Mouse (Mus musculus) cerebral cortex, adult 2 months (tissue): ENCODE results near the gene Neurod1.

Experiments
- WGBS: fragments of 180-500 bp; shearing (Covaris S2); methylation state at CpG from one replicate; pipeline ENCODE4 v1.1.7; 2018; 5-methylcytosine and 5-hydroxymethylcytosine counted together

Neurod1 gene

GRCm38 (mm10) chr2:79443401-79443800, 13.2 kb downstream of the Neurod1 start:
- 86% methylated on average over 2 of the region's 2 CpGs for WGBS

- WGBS: 63% methylated on average over 6 of the region's 6 CpGs
These were observed 13.6 kb downstream of the Neurod1 start for GRCm38 (mm10) chr2:79442906-79443305.

GRCm38 (mm10) chr2:79442227-79442626, 14.3 kb downstream of the Neurod1 start:
- 93% methylated on average over 2 of the region's 2 CpGs for whole genome bisulfite sequencing

GRCm38 (mm10) chr2:79429650-79430049, 26.9 kb downstream of the Neurod1 start:
- 26% methylated on average over 6 of the region's 6 CpGs for WGBS

DNA sequence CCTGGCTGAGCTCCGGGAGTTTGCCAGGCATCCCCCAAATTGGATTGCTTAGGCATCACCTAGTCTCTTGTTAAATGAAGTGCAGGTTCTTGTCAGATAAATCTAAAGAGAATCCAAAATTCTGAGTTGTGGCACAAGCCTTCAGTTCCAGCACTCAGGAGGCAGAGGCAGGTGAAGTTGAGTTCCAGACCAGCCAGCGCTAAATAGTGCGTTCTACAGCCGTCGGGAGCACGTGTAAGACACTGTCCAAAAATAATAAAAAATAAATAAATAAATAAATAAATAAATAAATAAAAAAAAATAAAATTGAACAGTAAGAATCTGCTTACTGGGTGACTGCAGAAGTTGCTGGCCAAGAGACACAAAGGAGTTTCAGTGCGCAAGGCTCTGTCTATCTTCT, 27.4 kb downstream of the Neurod1 start:
- 31% methylated on average over 7 of the region's 7 CpGs for WGBS

DNA sequence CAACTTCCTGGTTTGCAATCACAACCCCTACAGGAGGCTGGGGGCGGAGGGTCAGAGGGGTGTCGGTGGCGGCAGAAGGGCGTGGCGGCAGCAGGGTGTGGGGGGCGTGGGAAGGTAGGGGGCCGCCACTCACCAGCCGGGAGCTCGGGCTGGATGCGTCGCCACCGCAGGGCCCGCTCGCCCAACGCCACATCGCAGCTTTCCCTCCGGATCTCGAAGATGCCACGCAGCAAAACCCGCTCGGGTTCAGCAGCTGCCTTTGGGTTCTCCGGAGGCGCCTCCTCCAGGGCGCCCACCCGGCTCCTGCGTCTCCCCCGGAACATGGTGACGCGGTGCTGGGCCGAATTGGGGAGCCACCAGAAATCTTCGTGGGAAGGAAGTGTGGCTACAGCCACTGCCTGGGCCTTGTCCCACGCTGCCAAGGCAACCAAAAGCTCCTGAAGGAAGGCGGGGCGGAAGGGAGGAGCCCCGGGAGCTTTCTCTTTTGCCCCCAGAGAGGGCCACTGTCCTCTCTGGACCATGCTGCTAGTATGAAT, 27.9 kb downstream of the Neurod1 start:
- under 1% methylated on average over 34 of the region's 35 CpGs for WGBS

DNA sequence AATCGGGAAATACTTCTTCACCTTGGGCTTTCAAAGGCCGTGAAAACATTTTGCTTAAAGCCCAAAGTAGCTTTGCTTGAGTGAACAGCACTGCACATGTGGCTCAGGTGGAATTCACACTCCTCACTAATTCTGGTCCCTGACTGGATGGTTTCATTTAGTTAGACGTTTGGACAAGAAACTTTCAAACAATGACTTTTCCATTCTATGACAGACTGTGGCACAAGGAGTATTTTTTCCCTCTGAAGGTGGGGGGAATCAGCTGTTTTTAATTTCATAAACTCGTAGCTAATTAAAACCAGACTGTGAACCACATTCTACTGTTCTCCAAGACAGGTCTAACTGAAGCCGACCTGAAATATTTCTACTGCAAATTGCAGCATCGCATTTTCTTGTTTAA, 28.5 kb downstream of the Neurod1 start:
- 50% methylated on average over 6 of the region's 6 CpGs for WGBS

DNA sequence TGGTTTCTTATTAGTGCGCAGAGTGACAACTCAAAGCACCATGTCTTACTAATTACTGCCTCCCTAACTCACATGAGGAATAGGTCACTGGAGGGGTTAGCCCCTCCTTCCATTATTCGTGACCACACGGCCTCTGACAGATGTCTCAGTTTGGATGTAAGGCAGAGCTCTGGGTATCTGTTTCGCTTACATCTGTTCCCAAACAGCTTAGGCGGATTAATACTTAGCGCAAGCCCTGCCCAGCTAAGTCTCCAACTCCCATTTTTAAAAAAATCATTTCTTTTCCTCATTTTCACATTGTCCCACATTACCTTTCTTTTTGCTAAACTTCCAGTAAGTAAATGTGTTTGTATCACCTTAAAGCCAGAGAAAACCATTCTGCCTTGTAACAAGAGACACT, 34.9 kb downstream of the Neurod1 start:
- 76% methylated on average over 6 of the region's 6 CpGs for WGBS

GRCm38 (mm10) chr2:79414505-79414904, 42.0 kb downstream of the Neurod1 start:
- 82% methylated on average over 7 of the region's 7 CpGs for WGBS

DNA sequence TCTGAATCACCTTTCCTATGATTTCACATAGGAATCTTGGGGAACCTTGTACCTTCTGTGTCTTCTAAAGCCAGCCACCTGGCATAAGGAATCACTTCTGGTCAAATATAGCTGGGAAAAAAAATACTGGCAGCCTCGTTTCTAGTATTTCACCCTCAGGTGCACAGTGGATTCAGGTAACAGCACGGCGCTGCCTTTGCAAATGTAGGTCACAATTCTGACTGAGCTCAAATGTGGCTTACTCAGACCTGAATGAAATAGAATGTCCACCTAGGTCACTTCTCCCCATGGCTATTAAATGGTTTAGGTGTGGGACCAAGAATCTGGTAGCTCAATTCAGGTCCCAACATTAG, 45.7 kb downstream of the Neurod1 start:
- WGBS: 86% methylated on average over 3 of the region's 3 CpGs

DNA sequence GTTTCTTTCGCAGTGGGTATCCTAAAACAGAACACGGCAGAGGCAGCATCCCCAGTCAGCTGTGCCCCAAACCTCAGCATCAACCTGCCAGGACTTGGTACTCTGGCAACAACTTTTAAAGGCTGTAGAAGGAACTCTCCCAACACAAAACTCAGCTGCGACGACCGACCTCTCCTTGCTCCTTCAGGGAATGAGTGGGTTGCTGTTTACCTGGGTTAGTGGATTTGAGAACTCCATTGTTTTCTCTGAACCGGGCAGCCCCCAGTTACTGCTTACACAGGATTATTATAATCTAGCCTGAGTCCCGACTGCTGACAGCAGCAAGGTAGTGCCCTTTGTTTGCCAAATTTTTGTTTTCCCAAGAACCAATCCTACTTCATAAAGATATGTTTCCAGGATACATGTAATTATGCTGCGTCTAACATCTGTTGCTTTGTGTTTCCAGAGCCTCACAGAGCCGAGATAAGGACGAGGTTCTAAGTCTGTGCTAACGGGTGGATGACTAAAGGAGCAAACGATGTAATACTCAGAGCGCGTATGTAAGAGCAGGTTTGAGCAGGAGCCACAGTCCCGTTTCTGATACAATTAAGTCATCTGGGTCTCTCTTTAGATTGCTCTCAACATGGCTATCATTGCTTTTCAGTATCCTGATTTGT, 46.2 kb downstream of the Neurod1 start:
- 49% methylated on average over 15 of the region's 15 CpGs for WGBS

GRCm38 (mm10) chr2:79405661-79406405, 50.7 kb downstream of the Neurod1 start:
- 87% methylated on average over 5 of the region's 5 CpGs for WGBS
